Mouse (Mus musculus) heart, adult 2 months (tissue): ENCODE measurements around the gene A1cf.

Experiments used
- CTCF ChIP-seq: fragments of 200-600 bp; IDR thresholded peaks from 2 replicates; pipeline ENCODE4 v1.8.1; 2022; ENCODE audit warnings: antibody characterized with exemption, mild to moderate bottlenecking, moderate library complexity
- POLR2A ChIP-seq: fragments of 200-500 bp; IDR thresholded peaks from 2 replicates; pipeline ENCODE4 v1.6.1; 2011; ENCODE audit warnings: mild to moderate bottlenecking, low read depth, low read length, control low read depth; ENCODE audit not compliant: insufficient read depth

DNA sequence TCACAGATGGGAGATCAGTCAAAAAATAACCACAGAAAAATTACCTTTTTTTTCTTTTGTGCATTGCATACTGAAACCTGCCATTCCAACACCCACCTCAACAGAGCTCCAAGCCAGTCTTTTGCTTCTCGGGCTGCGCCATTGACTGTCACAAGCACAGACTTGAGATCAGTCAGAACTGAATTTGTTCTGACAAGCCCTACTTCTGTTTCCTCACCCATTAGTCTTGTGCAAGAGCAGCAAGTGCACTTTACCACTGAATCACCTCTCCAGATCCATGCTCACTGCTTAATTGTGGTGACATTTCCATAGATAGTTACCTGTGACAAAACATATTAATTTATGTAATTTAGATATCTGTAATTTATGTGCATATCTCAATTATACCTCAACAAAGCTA lies 91.9 kb downstream of the A1cf start:
- no peak for TF ChIP-seq CTCF
- TF ChIP-seq POLR2A = no peak
